Mouse (Mus musculus): ENCODE measurements around the gene Atp6v0d1.

Atp6v0d1 gene

GRCm38 (mm10) chr8:105504617-105505016 is 61.2 kb downstream of the Atp6v0d1 start:
- DNase-seq (ENCODE audit: low read depth, low spot score), result no peak

- no peak for DNase-seq (ENCODE audit: low read depth, low spot score)
Observed at GRCm38 (mm10) chr8:105499787-105500186, 66.1 kb downstream of the Atp6v0d1 start.

- peak; percentile 54 for DNase-seq (ENCODE audit: low read depth, low spot score)
Observed at GRCm38 (mm10) chr8:105496439-105497180, 69.2 kb downstream of the Atp6v0d1 start, which contains the start of gene Zdhhc1. Gene Zdhhc1, minus strand, starts transcription at chr8:105496902.

DNA sequence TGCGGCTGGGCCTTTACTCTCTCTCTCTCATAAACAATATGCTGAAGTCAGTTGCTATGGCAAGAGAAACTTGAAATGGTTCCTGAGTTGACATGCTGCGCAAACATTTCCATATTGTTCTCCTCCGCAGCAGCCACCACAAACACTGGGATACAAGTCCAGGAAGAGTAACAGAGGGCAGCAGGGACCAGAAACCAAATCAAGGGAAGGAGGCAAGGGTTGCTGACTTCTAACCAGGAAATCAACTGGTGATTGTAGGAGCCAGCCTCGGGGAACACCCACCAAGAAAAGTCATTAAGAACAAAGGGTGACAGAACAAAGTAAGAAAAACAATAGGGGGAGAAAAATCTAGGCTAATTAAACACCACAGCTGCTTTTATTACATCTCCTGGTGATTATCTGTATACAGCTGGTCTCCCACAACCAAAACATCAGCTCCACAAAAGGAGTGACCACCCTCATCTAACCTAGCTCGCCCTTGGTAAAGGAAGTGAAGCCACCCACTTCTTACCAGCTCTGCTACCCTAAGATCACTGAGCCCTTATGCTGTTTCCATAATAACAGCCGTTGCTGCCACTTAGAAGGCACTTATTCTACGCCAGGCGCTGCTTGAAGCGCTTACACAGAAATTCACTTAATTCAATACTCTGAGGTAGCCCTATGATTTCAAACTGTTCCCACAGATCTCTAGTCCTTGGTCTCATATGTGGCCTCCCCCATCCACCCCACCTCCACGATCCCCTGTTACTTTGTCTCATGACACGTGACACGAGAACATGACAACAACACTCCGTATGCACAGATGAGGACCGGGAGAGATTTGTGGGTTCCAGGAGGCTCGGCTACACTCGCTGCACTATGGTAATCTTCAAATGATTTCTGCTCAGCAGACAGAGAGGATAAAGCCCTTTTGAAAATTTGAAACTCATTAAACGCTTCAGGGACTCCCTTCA is 70.2 kb downstream of the Atp6v0d1 start:
- no peak for DNase-seq (ENCODE audit: low read depth, low spot score)

- no peak for DNase-seq (ENCODE audit: low read depth, low spot score)
Observed at GRCm38 (mm10) chr8:105494566-105494965, 71.3 kb downstream of the Atp6v0d1 start.

GRCm38 (mm10) chr8:105493495-105493894 is 72.4 kb downstream of the Atp6v0d1 start:
- no peak for DNase-seq (ENCODE audit: low read depth, low spot score)

GRCm38 (mm10) chr8:105489281-105489680 is 76.6 kb downstream of the Atp6v0d1 start:
- no peak for DNase-seq (ENCODE audit: low read depth, low spot score)

- DNase-seq (ENCODE audit: low read depth, low spot score), result no peak
Observed at GRCm38 (mm10) chr8:105488082-105488481, 77.8 kb downstream of the Atp6v0d1 start.

DNA sequence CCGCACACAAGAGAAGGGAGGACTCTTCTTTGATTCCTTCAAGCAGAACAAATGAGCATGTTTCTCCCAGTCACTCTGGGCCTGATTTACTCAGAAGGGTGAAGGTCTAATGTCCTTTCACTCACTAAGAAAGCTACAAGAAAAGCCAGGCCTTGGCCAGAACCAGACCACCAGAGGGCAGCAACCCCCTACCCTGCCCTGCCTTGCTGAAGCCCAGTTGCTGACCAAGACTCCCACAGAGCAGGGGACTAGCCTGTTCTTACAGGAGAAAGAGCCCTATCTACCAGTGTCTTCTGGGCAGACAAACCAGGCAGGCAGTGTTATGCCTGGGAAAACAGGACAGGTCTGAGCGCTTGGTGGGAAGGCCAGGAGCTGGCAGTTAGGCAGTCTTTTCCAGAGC is 81.5 kb downstream of the Atp6v0d1 start:
- DNase-seq (ENCODE audit: low read depth, low spot score), result no peak

DNA sequence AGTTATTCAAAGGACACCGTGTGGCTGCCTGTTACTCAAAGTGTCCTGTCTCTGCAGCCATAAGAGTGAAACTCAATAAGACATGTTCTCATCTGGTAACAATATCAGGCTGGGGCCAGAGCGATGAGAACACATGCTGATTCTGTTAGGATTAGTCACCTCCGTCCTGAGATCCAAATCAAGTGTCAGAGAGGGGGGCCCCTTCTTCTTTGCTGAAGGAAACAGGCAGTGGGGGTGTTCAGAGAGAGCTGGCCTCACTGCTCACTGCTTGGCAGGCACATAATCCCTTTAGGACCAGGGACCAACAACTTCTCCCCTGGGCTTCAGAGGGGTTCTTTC is 81.8 kb downstream of the Atp6v0d1 start:
- no peak for DNase-seq (ENCODE audit: low read depth, low spot score)

DNA sequence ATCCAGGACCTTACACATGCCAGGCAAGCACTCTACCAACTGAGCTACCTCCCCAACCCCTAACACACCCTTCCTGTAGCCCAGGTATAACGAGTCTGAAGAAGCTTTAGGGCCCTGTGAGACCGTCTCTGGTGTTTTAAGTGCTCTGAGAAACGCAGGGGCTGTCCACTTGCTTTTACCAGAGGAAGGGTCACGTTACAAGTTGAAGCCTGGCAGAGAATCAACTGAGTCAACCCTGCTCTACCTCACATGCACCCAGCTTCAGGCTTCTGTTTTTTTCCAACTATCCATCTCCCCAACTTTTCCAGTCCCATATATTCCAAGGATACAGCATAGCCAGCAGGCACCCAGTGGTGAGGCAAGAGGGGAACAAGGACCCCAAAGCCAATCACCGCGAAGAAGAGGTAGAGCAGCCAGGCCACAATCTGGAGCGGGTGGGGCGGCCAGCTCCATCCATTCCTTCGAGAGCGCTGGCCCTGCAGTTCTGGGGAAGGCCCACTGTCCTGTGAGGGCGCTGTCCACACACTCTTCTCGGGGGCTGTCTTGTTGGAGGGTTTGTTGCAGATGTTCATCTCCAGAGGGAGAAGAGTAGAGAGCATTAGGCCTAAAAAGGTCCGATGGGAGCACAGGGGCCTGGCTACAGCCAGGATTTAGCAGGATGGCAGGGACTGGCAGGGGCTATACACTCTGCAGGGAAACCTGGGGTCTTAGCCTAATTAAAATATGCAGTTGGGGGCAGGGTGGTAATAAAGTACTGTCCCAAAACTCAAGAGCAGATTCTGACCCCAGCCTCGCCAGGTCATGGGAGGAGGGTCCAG is 82.4 kb downstream of the Atp6v0d1 start:
- DNase-seq (ENCODE audit: low read depth, low spot score), result no peak

DNA sequence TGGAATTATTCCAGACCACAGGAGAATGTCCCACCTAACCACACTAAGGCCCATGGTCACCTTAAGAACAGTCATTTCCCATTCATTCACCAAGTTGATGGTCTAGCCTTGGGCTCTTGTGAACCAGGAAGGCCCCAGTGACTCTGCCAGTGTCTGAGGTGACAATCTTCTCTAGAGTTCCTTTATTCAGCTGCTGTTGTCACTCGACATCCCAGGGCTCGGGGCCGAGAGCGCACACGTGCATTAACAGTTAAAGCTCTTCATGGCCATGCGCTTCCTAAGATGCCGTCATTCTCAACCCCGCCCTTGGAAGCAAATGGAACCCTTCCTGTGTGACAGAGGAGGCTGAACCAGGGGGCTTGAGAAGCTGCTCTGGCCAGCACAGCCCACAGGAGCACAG is 83.7 kb downstream of the Atp6v0d1 start:
- DNase-seq (ENCODE audit: low read depth, low spot score), result no peak

DNA sequence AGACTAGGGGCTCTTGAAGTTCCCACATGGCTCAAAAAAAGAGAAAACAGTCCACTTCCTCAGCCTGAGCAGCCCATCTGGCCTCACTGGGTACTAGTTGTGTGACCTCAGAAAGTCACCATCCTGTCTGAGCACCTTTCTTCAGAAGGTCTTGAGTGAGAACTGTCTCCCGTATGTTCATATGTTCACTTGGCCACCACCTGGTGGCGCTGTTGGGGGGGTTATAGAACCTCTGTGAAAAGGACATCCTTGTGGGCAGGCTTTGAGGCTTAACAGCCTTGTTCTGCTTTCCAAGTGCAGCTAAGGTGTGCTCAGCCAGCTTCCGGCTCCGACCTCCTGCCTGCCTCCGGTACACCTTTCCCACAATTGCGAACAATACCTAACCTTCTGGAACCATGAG is 84.4 kb downstream of the Atp6v0d1 start:
- DNase-seq (ENCODE audit: low read depth, low spot score), result no peak

GRCm38 (mm10) chr8:105481013-105481412 is 84.8 kb downstream of the Atp6v0d1 start:
- DNase-seq (ENCODE audit: low read depth, low spot score), result no peak

- no peak for DNase-seq (ENCODE audit: low read depth, low spot score)
Observed at GRCm38 (mm10) chr8:105477792-105478191, 88.1 kb downstream of the Atp6v0d1 start.

GRCm38 (mm10) chr8:105476628-105477413 is 89.0 kb downstream of the Atp6v0d1 start:
- no peak for DNase-seq (ENCODE audit: low read depth, low spot score)

GRCm38 (mm10) chr8:105476161-105476560 is 89.7 kb downstream of the Atp6v0d1 start:
- no peak for DNase-seq (ENCODE audit: low read depth, low spot score)

DNA sequence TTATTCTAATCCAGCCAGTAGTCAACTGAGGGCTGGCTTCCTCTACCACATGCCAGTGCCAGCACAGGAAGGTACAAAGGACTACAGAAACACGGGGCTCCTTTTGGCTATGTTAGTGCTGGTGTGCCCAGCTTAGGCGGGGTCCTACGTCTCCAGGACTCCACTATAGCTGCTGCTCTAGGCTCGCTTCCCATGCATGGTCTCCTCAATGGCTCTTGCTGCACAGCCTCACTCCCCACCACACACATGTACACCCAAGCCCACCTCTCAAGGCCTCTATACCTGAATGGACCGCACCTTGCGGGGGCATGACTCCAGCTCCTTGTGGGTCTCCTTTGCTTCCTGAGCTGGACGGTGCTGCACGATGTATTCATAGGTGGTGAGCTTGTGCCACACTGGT is 90.1 kb downstream of the Atp6v0d1 start:
- no peak for DNase-seq (ENCODE audit: low read depth, low spot score)

DNA sequence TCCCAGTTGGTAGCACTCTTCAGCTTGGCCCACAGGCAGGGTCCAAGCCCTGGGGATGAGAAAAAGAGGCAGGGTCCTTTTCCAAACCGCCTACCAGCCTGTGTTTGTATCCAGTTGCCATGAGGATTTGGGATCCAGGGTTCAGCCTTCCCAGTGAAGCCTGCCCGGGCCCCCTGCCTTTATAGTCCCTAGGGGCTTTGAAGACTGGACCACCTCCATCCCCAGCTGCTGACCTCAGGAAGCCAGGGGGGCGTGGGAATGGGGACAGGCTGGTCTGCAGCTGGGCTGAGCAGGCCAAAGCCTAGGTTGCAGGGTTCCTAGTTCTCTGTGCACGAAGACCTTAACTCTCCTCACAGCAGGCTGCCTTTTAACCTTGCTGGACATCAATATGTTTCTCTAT is 90.6 kb downstream of the Atp6v0d1 start:
- no peak for DNase-seq (ENCODE audit: low read depth, low spot score)

GRCm38 (mm10) chr8:105474680-105475079 is 91.2 kb downstream of the Atp6v0d1 start:
- no peak for DNase-seq (ENCODE audit: low read depth, low spot score)
